Comparison of ENCODE assay signal across 19 mouse cellular contexts in genomic region chr1:172990635-172991009, GRCm38 (mm10). TPM values are rescaled to one million over a fixed set of nuclear protein-coding genes. Genes with fewer than 3 reads are reported as not detected.
"Had no signal": no experiment of that assay in that cellular context is flagged by ENCODE, and none has a peak within 500 bp of the region (broad histone marks: within the 10 kb centered on the region; RNA-seq: fewer than 3 reads in every experiment).

No protein-coding gene starts in this region.

- H3K4me3 ChIP-seq: limb, embryonic 12.5 days; midbrain, embryonic 12.5 days; neural tube, embryonic 15.5 days had no signal

- H3K9ac ChIP-seq: limb, embryonic 12.5 days; midbrain, embryonic 12.5 days; neural tube, embryonic 15.5 days had no signal

- H3K27ac ChIP-seq: kidney, postnatal 0 days; limb, embryonic 12.5 days; midbrain, embryonic 12.5 days; neural tube, embryonic 15.5 days; stomach, postnatal 0 days had no signal

- H3K36me3 ChIP-seq: limb, embryonic 12.5 days; midbrain, embryonic 12.5 days; neural tube, embryonic 15.5 days had no signal

- DNase-seq: kidney, adult 8-10 months; kidney, postnatal 36 days; layer of hippocampus, adult 9-11 months; layer of hippocampus, postnatal 36 days; lung, adult 18-20 months; right cerebral cortex, adult 18-20 months; thymus, postnatal 4 days had no signal

- H3K4me1 ChIP-seq: limb, embryonic 12.5 days; midbrain, embryonic 12.5 days; neural tube, embryonic 15.5 days had no signal

- H3K9me3 ChIP-seq: limb, embryonic 12.5 days; midbrain, embryonic 12.5 days; neural tube, embryonic 15.5 days had no signal

- H3K27me3 ChIP-seq: limb, embryonic 12.5 days; midbrain, embryonic 12.5 days; neural tube, embryonic 15.5 days had no signal

- H3K4me2 ChIP-seq: limb, embryonic 12.5 days; midbrain, embryonic 12.5 days; neural tube, embryonic 15.5 days had no signal

RNA-seq across cellular contexts. Expression of gene Olfr16, which starts 40.4 kb away (rescaled TPM):
- total RNA-seq: layer of hippocampus, adult 18-20 months; layer of hippocampus, postnatal 36 days; left cerebral cortex, adult 8-10 months; left cerebral cortex, postnatal 25 days; megakaryocyte-erythroid progenitor cell, adult 5-6 weeks; midbrain, postnatal 0 days had no signal
- polyA plus RNA-seq: kidney, postnatal 0 days; limb, embryonic 12.5 days; lung, embryonic 16.5 days; midbrain, embryonic 12.5 days; midbrain, postnatal 0 days; neural tube, embryonic 11.5 days; neural tube, embryonic 15.5 days; stomach, postnatal 0 days had no signal
